Mouse (Mus musculus): ENCODE measurements around the gene Bcas3. TPM values are rescaled to one million over a fixed set of nuclear protein-coding genes. Genes with fewer than 3 reads are reported as not detected.

The Bcas3 gene
- total RNA-seq (2021), result 10 to 100 TPM; 45.0 to 48.8 TPM
- long read RNA-seq, partial matches to known transcripts, result 0 of 4 reads
- long read RNA-seq, other reads (novel, unspliced or antisense), result 3 of 4 reads

DNA sequence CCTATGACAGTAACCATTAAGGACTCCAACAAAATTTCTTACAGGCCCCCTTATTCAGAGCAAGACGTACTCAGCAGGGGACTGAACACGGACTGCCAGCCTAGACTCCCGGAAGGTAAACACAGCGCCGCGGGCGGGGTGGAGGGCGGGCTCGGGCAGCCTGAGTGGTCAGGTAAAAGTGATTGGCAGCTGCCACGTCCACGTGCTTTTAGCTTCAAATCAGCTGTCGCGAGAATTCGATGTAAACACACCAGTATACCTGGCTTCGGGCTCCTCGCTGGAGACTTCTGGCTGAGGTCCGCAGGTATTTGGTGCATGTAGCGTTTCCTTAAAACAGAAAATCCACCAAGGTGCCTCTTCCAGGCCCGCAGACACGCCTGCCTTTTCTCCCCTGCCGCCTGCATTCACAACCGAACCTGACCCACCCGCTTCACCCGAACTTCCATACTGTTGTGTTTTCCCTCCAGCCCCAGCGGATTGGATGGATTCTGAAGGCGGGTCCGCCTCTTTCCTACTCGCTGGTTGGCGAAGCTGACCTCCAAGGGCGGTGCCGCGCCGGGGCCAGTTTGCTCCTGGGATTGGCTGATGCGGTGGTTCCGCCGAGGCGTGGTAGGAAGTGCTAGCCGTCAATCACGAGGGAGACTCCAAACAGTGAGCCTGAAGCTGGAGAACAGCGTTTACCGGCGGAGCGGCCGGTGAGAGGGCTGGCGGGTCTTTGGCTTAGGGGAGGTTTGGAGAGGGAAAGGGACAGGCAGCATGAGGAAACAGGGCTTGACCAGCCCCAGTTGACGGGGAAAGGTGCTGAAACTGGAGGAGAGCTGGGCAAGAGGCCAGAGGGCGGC lies at the start of gene Bcas3:
Bcas3 (plus strand) TSS at position 629 of the 842 bp plus-strand sequence.
- DNase-seq (ENCODE audit: low spot score in 2 of 2), result peak; percentile 98 to 99

GRCm38 (mm10) chr11:85306577-85307260 lies 46.2 kb upstream of the Bcas3 start:
- DNase-seq (ENCODE audit: low spot score in 2 of 2), result no peak

DNA sequence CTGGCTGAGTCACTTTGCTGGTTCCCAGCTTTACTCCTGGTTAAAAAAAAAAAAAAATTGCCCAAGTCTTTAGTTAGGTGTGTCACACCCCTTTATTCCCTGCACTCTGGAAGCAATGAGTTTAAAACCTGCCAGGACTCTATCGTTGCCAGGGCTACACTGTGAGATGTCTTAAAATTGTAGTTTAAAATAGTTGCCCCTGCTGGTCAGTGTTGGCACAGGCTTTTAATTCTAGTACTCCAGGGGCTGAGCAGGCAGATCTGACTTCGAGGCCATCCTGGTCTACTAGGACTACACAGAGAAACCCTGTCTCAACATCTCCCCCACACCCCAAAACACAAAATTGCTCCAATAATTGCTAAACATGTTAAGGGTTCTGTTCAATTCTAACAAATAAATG lies 44.2 kb upstream of the Bcas3 start:
- DNase-seq (ENCODE audit: low spot score in 2 of 2), result no peak

DNA sequence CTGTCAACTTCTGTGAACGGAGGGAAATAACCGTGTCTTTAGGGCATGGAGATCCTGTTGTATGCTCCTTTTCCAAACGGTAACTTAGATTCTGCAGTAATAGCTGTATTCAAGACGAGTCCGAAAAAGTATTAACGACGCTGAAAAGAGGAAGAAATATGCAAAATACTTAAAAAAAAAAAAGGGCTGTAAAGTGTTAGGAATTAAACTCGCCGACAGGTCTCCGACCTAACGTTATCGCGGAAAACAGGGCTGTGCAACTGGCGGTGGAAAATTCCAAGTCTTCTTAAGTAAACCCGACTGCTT lies 42.6 kb upstream of the Bcas3 start:
- no peak for DNase-seq (ENCODE audit: low spot score in 2 of 2)

GRCm38 (mm10) chr11:85310713-85311574 lies 42.0 kb upstream of the Bcas3 start, which contains the start of gene Ppm1d:
TSS of gene Ppm1d (plus strand) at chr11:85311244.
- peak; percentile 97 for DNase-seq (ENCODE audit: low spot score in 2 of 2)

DNA sequence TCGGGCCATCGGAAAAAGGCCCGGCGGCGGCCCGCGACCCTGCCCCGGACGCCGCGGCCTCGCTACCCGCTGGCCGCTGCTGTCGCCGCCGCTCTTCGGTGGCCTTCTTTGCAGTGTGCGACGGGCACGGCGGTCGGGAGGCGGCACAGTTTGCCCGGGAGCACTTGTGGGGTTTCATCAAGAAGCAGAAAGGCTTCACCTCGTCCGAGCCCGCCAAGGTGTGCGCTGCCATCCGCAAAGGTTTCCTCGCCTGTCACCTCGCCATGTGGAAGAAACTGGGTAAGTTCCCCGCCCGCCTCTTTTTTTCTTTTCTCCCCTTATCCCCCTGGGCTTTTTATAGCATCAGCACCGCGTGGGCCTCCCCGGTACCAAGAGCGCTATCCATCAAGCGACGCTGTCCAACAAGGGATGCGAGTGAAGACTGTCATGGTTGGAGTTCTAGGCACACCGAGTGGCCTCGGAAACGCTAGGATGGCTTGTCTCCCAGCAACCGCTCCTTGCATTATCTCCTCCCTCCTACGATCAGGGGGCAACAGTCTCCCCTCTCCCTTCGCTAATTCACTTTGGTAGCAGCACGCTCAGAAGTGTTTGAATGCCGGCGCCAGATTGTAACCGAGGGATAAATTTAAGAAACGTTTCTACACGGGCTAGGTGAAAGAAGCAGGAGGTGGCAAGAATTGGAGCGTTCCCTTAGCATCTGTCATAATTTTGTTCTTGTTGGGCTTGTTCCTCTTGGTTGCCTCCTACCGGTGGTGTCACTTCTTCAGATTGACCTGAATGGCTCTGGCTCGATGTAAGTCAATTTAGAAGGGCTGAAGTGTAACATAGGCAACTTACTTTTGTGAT lies 41.1 kb upstream of the Bcas3 start:
- DNase-seq (ENCODE audit: low spot score in 2 of 2), result peak; percentile 41 to 52

GRCm38 (mm10) chr11:85312818-85313217 lies 40.1 kb upstream of the Bcas3 start:
- DNase-seq (ENCODE audit: low spot score in 2 of 2), result peak; percentile 49 to 64

GRCm38 (mm10) chr11:85313361-85313760 lies 39.6 kb upstream of the Bcas3 start:
- DNase-seq (ENCODE audit: low spot score in 2 of 2), result no peak

- no peak for DNase-seq (ENCODE audit: low spot score in 2 of 2)
Measured at GRCm38 (mm10) chr11:85323567-85324330, 29.2 kb upstream of the Bcas3 start.

DNA sequence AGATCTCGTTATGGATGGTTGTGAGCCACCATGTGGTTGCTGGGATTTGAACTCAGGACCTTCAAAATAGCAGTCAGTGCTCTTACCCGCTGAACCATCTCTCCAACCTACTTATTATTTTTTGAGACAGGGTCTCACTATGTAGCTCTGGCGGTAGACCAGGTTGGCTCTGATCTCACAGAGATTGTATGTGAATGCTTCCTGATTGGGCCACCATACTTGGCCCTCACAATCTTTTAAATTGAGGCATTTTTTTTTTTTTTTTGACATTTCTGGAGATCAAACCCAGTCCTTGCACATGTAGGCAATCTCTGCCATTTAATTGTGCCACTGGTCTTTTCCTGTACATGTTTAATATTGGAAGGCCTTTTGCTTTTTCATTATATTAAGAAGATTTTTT lies 24.2 kb upstream of the Bcas3 start:
- DNase-seq (ENCODE audit: low spot score in 2 of 2), result no peak

GRCm38 (mm10) chr11:85329167-85329894 lies 23.6 kb upstream of the Bcas3 start:
- peak; percentile 51 to 67 for DNase-seq (ENCODE audit: low spot score in 2 of 2)

DNA sequence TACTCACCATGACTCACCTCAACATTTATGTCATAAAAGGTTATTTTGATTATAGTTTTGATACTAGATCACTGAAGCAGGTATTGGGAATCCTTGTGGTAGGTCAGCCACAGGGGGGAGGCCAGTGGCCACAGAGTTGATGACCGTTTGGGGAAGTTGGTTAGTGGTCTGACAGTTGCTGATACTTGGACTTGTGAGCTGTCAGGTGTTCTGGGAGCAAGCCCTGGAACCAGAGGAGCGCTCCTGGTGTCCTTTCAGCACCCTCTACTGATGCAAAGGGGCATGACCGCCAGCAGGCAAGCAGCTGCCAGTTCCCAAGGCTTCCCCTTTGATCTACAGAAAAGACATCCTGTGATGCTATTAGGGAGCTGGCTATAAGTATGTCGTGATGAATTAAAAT lies 18.2 kb upstream of the Bcas3 start:
- peak; percentile 36 to 39 for DNase-seq (ENCODE audit: low spot score in 2 of 2)

- no peak for DNase-seq (ENCODE audit: low spot score in 2 of 2)
Measured at GRCm38 (mm10) chr11:85339173-85339831, 13.7 kb upstream of the Bcas3 start.

DNA sequence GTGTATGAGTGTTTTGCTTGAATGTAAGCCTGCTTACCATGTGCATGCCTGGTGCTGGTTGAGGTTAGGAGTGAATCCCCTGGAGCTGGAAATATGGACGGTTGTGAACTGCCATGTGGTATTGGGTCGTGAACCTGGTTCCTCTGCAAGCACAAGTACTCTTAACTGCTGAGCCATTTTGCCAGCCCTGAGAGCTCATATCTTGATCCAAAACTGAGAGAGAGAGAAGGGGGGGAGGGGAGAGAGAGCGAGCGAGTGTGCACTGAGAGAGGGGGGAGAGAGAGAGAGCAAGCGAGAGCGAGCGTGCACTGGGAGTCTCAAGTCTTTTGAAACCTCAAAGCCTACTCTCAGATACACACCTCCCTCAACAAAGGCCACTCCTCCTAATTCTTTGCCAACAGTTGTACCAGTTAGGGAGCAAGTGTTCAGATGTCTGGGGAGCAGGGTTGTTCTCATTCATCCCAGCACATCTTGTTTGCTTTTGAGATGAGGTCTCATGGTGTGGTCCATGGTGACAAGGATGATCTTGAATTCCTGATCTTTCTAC lies 12.8 kb upstream of the Bcas3 start:
- no peak for DNase-seq (ENCODE audit: low spot score in 2 of 2)

DNA sequence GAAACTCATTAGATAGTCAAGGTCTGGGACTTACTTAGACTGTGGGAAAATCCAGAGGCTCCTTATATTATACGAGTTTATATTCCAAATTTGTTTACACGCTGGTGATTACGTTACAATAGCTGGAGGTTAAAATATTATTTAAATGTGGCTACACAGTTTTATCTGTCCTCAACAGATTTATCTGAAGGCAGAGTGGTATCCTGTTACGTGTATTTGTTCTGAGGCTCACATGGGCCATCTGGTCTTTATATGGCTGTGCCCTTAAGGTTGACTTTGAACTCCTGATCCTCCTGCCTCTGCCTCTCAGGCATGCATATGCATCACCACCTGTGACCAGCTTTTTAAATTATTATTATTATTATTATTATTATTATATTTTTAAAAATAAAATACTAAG lies 852 bp downstream of the Bcas3 start:
- DNase-seq (ENCODE audit: low spot score in 2 of 2), result no peak

DNA sequence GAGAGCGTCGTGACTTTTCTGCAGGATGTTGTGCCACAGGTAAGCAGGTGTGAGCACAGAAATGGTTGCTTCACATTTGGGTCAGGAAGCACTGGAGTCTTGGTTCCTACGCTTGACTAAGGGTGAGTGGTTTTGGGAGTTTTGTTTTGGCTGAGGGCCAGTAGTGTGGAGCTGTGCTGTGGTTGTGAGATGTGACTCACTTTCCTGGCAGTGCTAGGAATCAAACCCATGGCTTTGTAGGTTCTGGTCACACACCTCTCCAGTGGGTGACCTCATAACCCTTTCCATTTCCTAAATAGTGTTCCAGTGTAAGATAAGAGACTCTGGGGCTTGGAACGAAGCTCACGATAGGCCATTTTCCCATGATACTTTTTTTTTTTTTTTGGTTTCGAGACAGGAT lies 6.7 kb downstream of the Bcas3 start:
- DNase-seq (ENCODE audit: low spot score in 2 of 2), result no peak

- no peak for DNase-seq (ENCODE audit: low spot score in 2 of 2)
Measured at GRCm38 (mm10) chr11:85361621-85362020, 8.7 kb downstream of the Bcas3 start.

DNA sequence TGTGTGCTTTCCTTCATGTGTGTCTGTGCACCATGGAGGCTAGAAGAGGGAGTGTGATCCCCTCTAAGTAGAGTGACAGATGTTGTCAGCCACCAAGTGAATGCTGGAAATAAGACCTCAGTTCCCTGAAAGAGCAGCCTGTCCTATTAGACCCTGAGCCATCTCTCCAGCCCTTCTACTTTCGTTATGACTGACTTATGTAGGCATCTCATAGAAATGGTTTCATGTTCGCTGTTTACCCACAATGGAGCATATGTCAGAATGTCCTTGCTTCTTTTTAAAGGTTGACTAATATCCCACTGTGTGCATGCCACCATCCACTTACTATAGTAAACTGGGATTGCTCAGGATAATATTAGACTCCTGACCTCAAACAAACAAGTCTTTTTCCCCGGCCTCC lies 13.2 kb downstream of the Bcas3 start:
- DNase-seq (ENCODE audit: low spot score in 2 of 2), result no peak

Measured in layer of hippocampus, postnatal 10 days (tissue).